Mouse (Mus musculus): ENCODE results near the gene Cdc34. TPM values are rescaled to one million over a fixed set of nuclear protein-coding genes. Genes with fewer than 3 reads are reported as not detected.

Cdc34 gene
- polyA plus RNA-seq, 1 experiment from 2014 or later: 175 TPM

GRCm38 (mm10) chr10:79726090-79726489 is 44.1 kb downstream of the Cdc34 start:
- Histone ChIP-seq H3K36me3 (ENCODE audit: control insufficient read depth, insufficient read depth, low read length) (no peaks in the 10 kb centered on the region), H3K9me3 (ENCODE audit: control insufficient read depth, low read length) (no peaks in the 10 kb centered on the region), H3K4me1 (ENCODE audit: control insufficient read depth, insufficient read depth, low read length) (no peaks in the 10 kb centered on the region), H3K4me3 (ENCODE audit: low read depth, low read length) (no peak overlapping the region; the same call in 1 of the 2 replicates), H3K4me2 (ENCODE audit: low read depth, severe bottlenecking) (no peak overlapping the region), H3K9ac (ENCODE audit: low read length) (no peak overlapping the region), H3K27me3 (ENCODE audit: control insufficient read depth, insufficient read depth, low read length) (no peaks in the 10 kb centered on the region), H3K27ac (replicated peaks; ENCODE audit: low read depth, low read length) (no peak overlapping the region)
- ATAC-seq (ENCODE audit: insufficient number of reproducible peaks, low FRiP score, low TSS enrichment, low read depth) (no peak), DNase-seq (ENCODE audit: low spot score) (peak; percentile 54)
- WGBS: 41% methylated on average over 11 of the region's 11 CpGs

GRCm38 (mm10) chr10:79728323-79729249 is 46.6 kb downstream of the Cdc34 start:
- Histone ChIP-seq H3K9ac (ENCODE audit: low read length) (no peak overlapping the region), H3K27ac (replicated peaks; ENCODE audit: low read depth, low read length) (no peak overlapping the region)
- 75% methylated on average over 28 of the region's 28 CpGs for WGBS

GRCm38 (mm10) chr10:79729357-79729965 is 47.5 kb downstream of the Cdc34 start:
- H3K36me3 ChIP-seq (ENCODE audit: control insufficient read depth, insufficient read depth, low read length): no peaks in the 10 kb centered on the region
- 86% methylated on average over 13 of the region's 13 CpGs for WGBS
- no peaks in the 10 kb centered on the region for H3K4me1 ChIP-seq (ENCODE audit: control insufficient read depth, insufficient read depth, low read length)
- no peak overlapping the region for H3K9ac ChIP-seq (ENCODE audit: low read length)
- H3K27me3 ChIP-seq (ENCODE audit: control insufficient read depth, insufficient read depth, low read length): no peaks in the 10 kb centered on the region
- H3K4me2 ChIP-seq (ENCODE audit: low read depth, severe bottlenecking): no peak overlapping the region
- H3K9me3 ChIP-seq (ENCODE audit: control insufficient read depth, low read length): no peaks in the 10 kb centered on the region
- H3K4me3 ChIP-seq (ENCODE audit: low read depth, low read length): no peak overlapping the region
- DNase-seq (ENCODE audit: low spot score) (no peak), ATAC-seq (ENCODE audit: insufficient number of reproducible peaks, low FRiP score, low TSS enrichment, low read depth) (no peak)
- H3K27ac ChIP-seq (replicated peaks; ENCODE audit: low read depth, low read length): no peak overlapping the region

More at GRCm38 (mm10) chr10:79728323-79729249, 46.6 kb downstream of the Cdc34 start:
- DNase-seq (ENCODE audit: low spot score) (no peak), ATAC-seq (ENCODE audit: insufficient number of reproducible peaks, low FRiP score, low TSS enrichment, low read depth) (no peak)
- Histone ChIP-seq H3K4me2 (ENCODE audit: low read depth, severe bottlenecking) (no peak overlapping the region), H3K4me3 (ENCODE audit: low read depth, low read length) (no peak overlapping the region), H3K36me3 (ENCODE audit: control insufficient read depth, insufficient read depth, low read length) (no peaks in the 10 kb centered on the region), H3K27me3 (ENCODE audit: control insufficient read depth, insufficient read depth, low read length) (no peaks in the 10 kb centered on the region), H3K9me3 (ENCODE audit: control insufficient read depth, low read length) (no peaks in the 10 kb centered on the region), H3K4me1 (ENCODE audit: control insufficient read depth, insufficient read depth, low read length) (no peaks in the 10 kb centered on the region)

- WGBS: 96% methylated on average over 1 of the region's 1 CpGs
- DNase-seq (ENCODE audit: low spot score) (no peak), ATAC-seq (ENCODE audit: insufficient number of reproducible peaks, low FRiP score, low TSS enrichment, low read depth) (no peak)
- H3K9me3 ChIP-seq (ENCODE audit: control insufficient read depth, low read length): peaks cover under 1% of the 10 kb centered on the region; the same call in 1 of the 2 replicates
- no peak overlapping the region for H3K27ac ChIP-seq (replicated peaks; ENCODE audit: low read depth, low read length)
- H3K27me3 ChIP-seq (ENCODE audit: control insufficient read depth, insufficient read depth, low read length): peaks cover 13% of the 10 kb centered on the region
- no peak overlapping the region for H3K4me2 ChIP-seq (ENCODE audit: low read depth, severe bottlenecking)
- H3K4me1 ChIP-seq (ENCODE audit: control insufficient read depth, insufficient read depth, low read length): no peaks in the 10 kb centered on the region
- H3K4me3 ChIP-seq (ENCODE audit: low read depth, low read length): no peak overlapping the region
- H3K9ac ChIP-seq (ENCODE audit: low read length): no peak overlapping the region
- H3K36me3 ChIP-seq (ENCODE audit: control insufficient read depth, insufficient read depth, low read length): peaks cover 20% of the 10 kb centered on the region
Measured at GRCm38 (mm10) chr10:79732500-79732899, 50.5 kb downstream of the Cdc34 start.

GRCm38 (mm10) chr10:79733847-79734246 is 51.9 kb downstream of the Cdc34 start:
- Histone ChIP-seq H3K27ac (replicated peaks; ENCODE audit: low read depth, low read length) (no peak overlapping the region), H3K9me3 (ENCODE audit: control insufficient read depth, low read length) (peaks cover 14% of the 10 kb centered on the region), H3K4me2 (ENCODE audit: low read depth, severe bottlenecking) (no peak overlapping the region), H3K4me3 (ENCODE audit: low read depth, low read length) (no peak overlapping the region), H3K27me3 (ENCODE audit: control insufficient read depth, insufficient read depth, low read length) (peaks cover 13% of the 10 kb centered on the region), H3K36me3 (ENCODE audit: control insufficient read depth, insufficient read depth, low read length) (peaks cover 33% of the 10 kb centered on the region), H3K9ac (ENCODE audit: low read length) (no peak overlapping the region), H3K4me1 (ENCODE audit: control insufficient read depth, insufficient read depth, low read length) (no peaks in the 10 kb centered on the region)
- no peak for DNase-seq (ENCODE audit: low spot score)
- ATAC-seq (ENCODE audit: insufficient number of reproducible peaks, low FRiP score, low TSS enrichment, low read depth): no peak
- 93% methylated on average over 15 of the region's 15 CpGs for WGBS

- H3K9ac ChIP-seq (ENCODE audit: low read length): no peak overlapping the region
- H3K9me3 ChIP-seq (ENCODE audit: control insufficient read depth, low read length): peaks cover 28% of the 10 kb centered on the region
- no peak for DNase-seq (ENCODE audit: low spot score)
- peaks cover 49% of the 10 kb centered on the region for H3K36me3 ChIP-seq (ENCODE audit: control insufficient read depth, insufficient read depth, low read length)
- no peak overlapping the region for H3K4me3 ChIP-seq (ENCODE audit: low read depth, low read length)
- 19% methylated on average over 40 of the region's 52 CpGs for WGBS
- no peak overlapping the region for H3K27ac ChIP-seq (replicated peaks; ENCODE audit: low read depth, low read length)
- no peaks in the 10 kb centered on the region for H3K4me1 ChIP-seq (ENCODE audit: control insufficient read depth, insufficient read depth, low read length)
- no peak for ATAC-seq (ENCODE audit: insufficient number of reproducible peaks, low FRiP score, low TSS enrichment, low read depth)
- peaks cover 13% of the 10 kb centered on the region for H3K27me3 ChIP-seq (ENCODE audit: control insufficient read depth, insufficient read depth, low read length)
- 0 out of 2 replicates have a peak overlapping the region, but pooled peaks have one; percentile 12 for H3K4me2 ChIP-seq (ENCODE audit: low read depth, severe bottlenecking)
Measured at GRCm38 (mm10) chr10:79735361-79735760, 53.4 kb downstream of the Cdc34 start.

GRCm38 (mm10) chr10:79736706-79737105 is 54.7 kb downstream of the Cdc34 start:
- H3K4me1 ChIP-seq (ENCODE audit: control insufficient read depth, insufficient read depth, low read length): no peaks in the 10 kb centered on the region
- peaks cover 56% of the 10 kb centered on the region for H3K36me3 ChIP-seq (ENCODE audit: control insufficient read depth, insufficient read depth, low read length)
- H3K4me3 ChIP-seq (ENCODE audit: low read depth, low read length): no peak overlapping the region
- DNase-seq (ENCODE audit: low spot score): no peak
- no peak overlapping the region for H3K9ac ChIP-seq (ENCODE audit: low read length)
- WGBS: 87% methylated on average over 14 of the region's 14 CpGs
- H3K9me3 ChIP-seq (ENCODE audit: control insufficient read depth, low read length): peaks cover 33% of the 10 kb centered on the region
- H3K27me3 ChIP-seq (ENCODE audit: control insufficient read depth, insufficient read depth, low read length): peaks cover 13% of the 10 kb centered on the region
- no peak for ATAC-seq (ENCODE audit: insufficient number of reproducible peaks, low FRiP score, low TSS enrichment, low read depth)
- no peak overlapping the region for H3K4me2 ChIP-seq (ENCODE audit: low read depth, severe bottlenecking)
- no peak overlapping the region for H3K27ac ChIP-seq (replicated peaks; ENCODE audit: low read depth, low read length)

Measured in limb, embryonic 11.5 days (tissue).